Mouse (Mus musculus): ENCODE data around the gene Ltb. TPM values are rescaled to one million over a fixed set of nuclear protein-coding genes. Genes with fewer than 3 reads are reported as not detected.

Ltb gene
- polyA plus RNA-seq, 1 experiment from 2014 or later = 0.48 TPM

- WGBS = 86% methylated on average over 7 of the region's 7 CpGs
- Histone ChIP-seq H3K4me1 (ENCODE audit: control insufficient read depth, insufficient read depth, low read length) (0 out of 2 replicates have a peak, but pooled peaks cover 3% of the 10 kb centered on the region), H3K9ac (replicated peaks; ENCODE audit: low read length) (no peak overlapping the region), H3K9me3 (replicated peaks; ENCODE audit: control insufficient read depth, low read length) (no peaks in the 10 kb centered on the region), H3K27me3 (ENCODE audit: control insufficient read depth, insufficient read depth, low read length) (no peaks in the 10 kb centered on the region), H3K27ac (replicated peaks; ENCODE audit: low read depth, low read length) (no peak overlapping the region), H3K4me3 (ENCODE audit: low read depth, low read length) (no peak overlapping the region), H3K36me3 (replicated peaks; ENCODE audit: control insufficient read depth, insufficient read depth, low read depth, low read length) (peaks cover 87% of the 10 kb centered on the region), H3K4me2 (ENCODE audit: low read depth, low read length) (no peak overlapping the region)
- DNase-seq (ENCODE audit: low spot score) = no peak
- no peak for ATAC-seq (replicated peaks; ENCODE audit: insufficient number of reproducible peaks, low FRiP score, low TSS enrichment, low read depth)
Measured at GRCm38 (mm10) chr17:35154616-35155015, 39.6 kb upstream of the Ltb start.

- DNase-seq (ENCODE audit: low spot score) (no peak), ATAC-seq (replicated peaks; ENCODE audit: insufficient number of reproducible peaks, low FRiP score, low TSS enrichment, low read depth) (no peak)
- H3K4me2 ChIP-seq (ENCODE audit: low read depth, low read length) = no peak overlapping the region
- H3K4me1 ChIP-seq (ENCODE audit: control insufficient read depth, insufficient read depth, low read length) = 0 out of 2 replicates have a peak, but pooled peaks cover 3% of the 10 kb centered on the region
- H3K9me3 ChIP-seq (replicated peaks; ENCODE audit: control insufficient read depth, low read length) = no peaks in the 10 kb centered on the region
- 92% methylated on average over 12 of the region's 12 CpGs for WGBS
- H3K36me3 ChIP-seq (replicated peaks; ENCODE audit: control insufficient read depth, insufficient read depth, low read depth, low read length) = peaks cover 87% of the 10 kb centered on the region
- H3K4me3 ChIP-seq (ENCODE audit: low read depth, low read length) = no peak overlapping the region
- H3K27ac ChIP-seq (replicated peaks; ENCODE audit: low read depth, low read length) = no peak overlapping the region
- no peak overlapping the region for H3K9ac ChIP-seq (replicated peaks; ENCODE audit: low read length)
- H3K27me3 ChIP-seq (ENCODE audit: control insufficient read depth, insufficient read depth, low read length) = no peaks in the 10 kb centered on the region
Measured at GRCm38 (mm10) chr17:35155451-35155850, 38.8 kb upstream of the Ltb start.

- H3K4me2 ChIP-seq (ENCODE audit: low read depth, low read length) = no peak overlapping the region
- H3K27ac ChIP-seq (replicated peaks; ENCODE audit: low read depth, low read length) = no peak overlapping the region
- ATAC-seq (replicated peaks; ENCODE audit: insufficient number of reproducible peaks, low FRiP score, low TSS enrichment, low read depth) (no peak), DNase-seq (ENCODE audit: low spot score) (no peak)
- WGBS = 91% methylated on average over 33 of the region's 33 CpGs
- no peak overlapping the region for H3K4me3 ChIP-seq (ENCODE audit: low read depth, low read length)
- H3K9me3 ChIP-seq (replicated peaks; ENCODE audit: control insufficient read depth, low read length) = no peaks in the 10 kb centered on the region
- no peak overlapping the region for H3K9ac ChIP-seq (replicated peaks; ENCODE audit: low read length)
- H3K27me3 ChIP-seq (ENCODE audit: control insufficient read depth, insufficient read depth, low read length) = no peaks in the 10 kb centered on the region
- peaks cover 89% of the 10 kb centered on the region for H3K36me3 ChIP-seq (replicated peaks; ENCODE audit: control insufficient read depth, insufficient read depth, low read depth, low read length)
- 0 out of 2 replicates have a peak, but pooled peaks cover 3% of the 10 kb centered on the region for H3K4me1 ChIP-seq (ENCODE audit: control insufficient read depth, insufficient read depth, low read length)
Measured at GRCm38 (mm10) chr17:35156461-35157200, 37.6 kb upstream of the Ltb start.

GRCm38 (mm10) chr17:35157254-35157653 lies 37.0 kb upstream of the Ltb start:
- Histone ChIP-seq H3K27me3 (ENCODE audit: control insufficient read depth, insufficient read depth, low read length) (no peaks in the 10 kb centered on the region), H3K36me3 (replicated peaks; ENCODE audit: control insufficient read depth, insufficient read depth, low read depth, low read length) (peaks cover 85% of the 10 kb centered on the region), H3K4me1 (ENCODE audit: control insufficient read depth, insufficient read depth, low read length) (0 out of 2 replicates have a peak, but pooled peaks cover 3% of the 10 kb centered on the region), H3K4me2 (ENCODE audit: low read depth, low read length) (no peak overlapping the region), H3K27ac (replicated peaks; ENCODE audit: low read depth, low read length) (no peak overlapping the region), H3K9me3 (replicated peaks; ENCODE audit: control insufficient read depth, low read length) (no peaks in the 10 kb centered on the region), H3K9ac (replicated peaks; ENCODE audit: low read length) (no peak overlapping the region), H3K4me3 (ENCODE audit: low read depth, low read length) (no peak overlapping the region)
- DNase-seq (ENCODE audit: low spot score) = no peak
- 91% methylated on average over 8 of the region's 8 CpGs for WGBS
- ATAC-seq (replicated peaks; ENCODE audit: insufficient number of reproducible peaks, low FRiP score, low TSS enrichment, low read depth) = no peak

- H3K4me3 ChIP-seq (ENCODE audit: low read depth, low read length) = no peak overlapping the region
- H3K9ac ChIP-seq (replicated peaks; ENCODE audit: low read length) = no peak overlapping the region
- peaks cover 80% of the 10 kb centered on the region for H3K36me3 ChIP-seq (replicated peaks; ENCODE audit: control insufficient read depth, insufficient read depth, low read depth, low read length)
- ATAC-seq (replicated peaks; ENCODE audit: insufficient number of reproducible peaks, low FRiP score, low TSS enrichment, low read depth) (no peak), DNase-seq (ENCODE audit: low spot score) (no peak)
- H3K27me3 ChIP-seq (ENCODE audit: control insufficient read depth, insufficient read depth, low read length) = no peaks in the 10 kb centered on the region
- H3K27ac ChIP-seq (replicated peaks; ENCODE audit: low read depth, low read length) = no peak overlapping the region
- H3K4me1 ChIP-seq (ENCODE audit: control insufficient read depth, insufficient read depth, low read length) = peaks cover 3% of the 10 kb centered on the region; the same call in 1 of the 2 replicates
- WGBS = 91% methylated on average over 8 of the region's 8 CpGs
- no peak overlapping the region for H3K4me2 ChIP-seq (ENCODE audit: low read depth, low read length)
- no peaks in the 10 kb centered on the region for H3K9me3 ChIP-seq (replicated peaks; ENCODE audit: control insufficient read depth, low read length)
Measured at GRCm38 (mm10) chr17:35157661-35158175, 36.5 kb upstream of the Ltb start.

- Histone ChIP-seq H3K9ac (replicated peaks; ENCODE audit: low read length) (no peak overlapping the region), H3K36me3 (replicated peaks; ENCODE audit: control insufficient read depth, insufficient read depth, low read depth, low read length) (peaks cover 72% of the 10 kb centered on the region), H3K27me3 (ENCODE audit: control insufficient read depth, insufficient read depth, low read length) (no peaks in the 10 kb centered on the region), H3K4me1 (ENCODE audit: control insufficient read depth, insufficient read depth, low read length) (peaks cover 6% of the 10 kb centered on the region; the same call in 1 of the 2 replicates), H3K4me2 (ENCODE audit: low read depth, low read length) (no peak overlapping the region), H3K4me3 (ENCODE audit: low read depth, low read length) (no peak overlapping the region), H3K9me3 (replicated peaks; ENCODE audit: control insufficient read depth, low read length) (no peaks in the 10 kb centered on the region), H3K27ac (replicated peaks; ENCODE audit: low read depth, low read length) (no peak overlapping the region)
- WGBS = 93% methylated on average over 16 of the region's 16 CpGs
- DNase-seq (ENCODE audit: low spot score) (no peak), ATAC-seq (replicated peaks; ENCODE audit: insufficient number of reproducible peaks, low FRiP score, low TSS enrichment, low read depth) (no peak)
Measured at GRCm38 (mm10) chr17:35158850-35159593, 35.2 kb upstream of the Ltb start.

GRCm38 (mm10) chr17:35159638-35160037 lies 34.6 kb upstream of the Ltb start:
- ATAC-seq (replicated peaks; ENCODE audit: insufficient number of reproducible peaks, low FRiP score, low TSS enrichment, low read depth) = no peak

GRCm38 (mm10) chr17:35161421-35161820 lies 32.8 kb upstream of the Ltb start:
- Histone ChIP-seq H3K36me3 (replicated peaks; ENCODE audit: control insufficient read depth, insufficient read depth, low read depth, low read length) (peaks cover 48% of the 10 kb centered on the region), H3K27me3 (ENCODE audit: control insufficient read depth, insufficient read depth, low read length) (no peaks in the 10 kb centered on the region), H3K9ac (replicated peaks; ENCODE audit: low read length) (no peak overlapping the region), H3K27ac (replicated peaks; ENCODE audit: low read depth, low read length) (no peak overlapping the region), H3K4me3 (ENCODE audit: low read depth, low read length) (no peak overlapping the region), H3K4me1 (ENCODE audit: control insufficient read depth, insufficient read depth, low read length) (peaks cover 2% of the 10 kb centered on the region; the same call in 1 of the 2 replicates), H3K9me3 (replicated peaks; ENCODE audit: control insufficient read depth, low read length) (no peaks in the 10 kb centered on the region), H3K4me2 (ENCODE audit: low read depth, low read length) (no peak overlapping the region)
- ATAC-seq (replicated peaks; ENCODE audit: insufficient number of reproducible peaks, low FRiP score, low TSS enrichment, low read depth) = no peak
- WGBS = 88% methylated on average over 11 of the region's 11 CpGs
- DNase-seq (ENCODE audit: low spot score) = no peak

More at GRCm38 (mm10) chr17:35159638-35160037, 34.6 kb upstream of the Ltb start:
- Histone ChIP-seq H3K4me2 (ENCODE audit: low read depth, low read length) (no peak overlapping the region), H3K27me3 (ENCODE audit: control insufficient read depth, insufficient read depth, low read length) (no peaks in the 10 kb centered on the region), H3K36me3 (replicated peaks; ENCODE audit: control insufficient read depth, insufficient read depth, low read depth, low read length) (peaks cover 66% of the 10 kb centered on the region), H3K4me3 (ENCODE audit: low read depth, low read length) (no peak overlapping the region), H3K27ac (replicated peaks; ENCODE audit: low read depth, low read length) (no peak overlapping the region), H3K4me1 (ENCODE audit: control insufficient read depth, insufficient read depth, low read length) (peaks cover 4% of the 10 kb centered on the region; the same call in 1 of the 2 replicates), H3K9ac (replicated peaks; ENCODE audit: low read length) (no peak overlapping the region), H3K9me3 (replicated peaks; ENCODE audit: control insufficient read depth, low read length) (no peaks in the 10 kb centered on the region)
- 89% methylated on average over 7 of the region's 7 CpGs for WGBS
- no peak for DNase-seq (ENCODE audit: low spot score)
